Mouse (Mus musculus): ENCODE measurements around the gene Taar8c. TPM values are rescaled to one million over a fixed set of nuclear protein-coding genes. Genes with fewer than 3 reads are reported as not detected.
"Not testable (repeated sequence)": the region's sequence is repeated elsewhere in the genome, so short reads cannot be mapped to it uniquely, and the experiment has no call there.

The Taar8c gene
- polyA plus RNA-seq, 1 experiment from 2014 or later: not detected

DNA sequence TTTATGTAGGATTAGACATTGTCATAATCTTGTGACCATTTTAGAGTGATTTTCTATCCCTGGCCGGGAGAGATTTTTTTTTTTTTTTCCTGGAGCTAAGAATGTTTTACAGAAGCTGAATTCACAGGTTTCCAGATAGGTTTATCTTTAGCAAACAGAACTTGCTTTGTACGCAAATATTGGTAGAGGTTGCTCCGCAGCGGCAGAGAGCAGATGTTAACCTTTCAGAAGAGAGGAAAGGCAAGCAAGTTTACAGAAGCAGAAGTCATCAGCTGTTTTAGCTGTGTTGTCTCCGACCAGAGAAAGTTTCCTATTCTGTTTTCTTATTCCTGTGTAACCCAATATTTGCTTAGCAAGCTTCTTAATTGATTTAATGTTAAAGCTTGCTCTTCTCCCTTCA is 15.2 kb downstream of the Taar8c start:
- no peak overlapping the region for H3K4me3 ChIP-seq (ENCODE audit: low read length)
- WGBS: 89% methylated on average over 5 of the region's 5 CpGs
- no peaks in the 10 kb centered on the region for H3K4me1 ChIP-seq (ENCODE audit: control insufficient read depth, insufficient read depth, low read depth, low read length)
- no peaks in the 10 kb centered on the region for H3K36me3 ChIP-seq (ENCODE audit: control insufficient read depth, insufficient read depth, low read length)
- H3K9me3 ChIP-seq (ENCODE audit: control insufficient read depth, low read length): no peaks in the 10 kb centered on the region
- no peak overlapping the region for H3K4me2 ChIP-seq (ENCODE audit: low read length)
- H3K27ac ChIP-seq (ENCODE audit: low read depth, low read length): no peak overlapping the region
- H3K9ac ChIP-seq (ENCODE audit: low read depth, low read length): no peak overlapping the region
- H3K27me3 ChIP-seq (replicated peaks; ENCODE audit: control insufficient read depth, insufficient read depth, low read length): no peaks in the 10 kb centered on the region
- ATAC-seq: no peak

DNA sequence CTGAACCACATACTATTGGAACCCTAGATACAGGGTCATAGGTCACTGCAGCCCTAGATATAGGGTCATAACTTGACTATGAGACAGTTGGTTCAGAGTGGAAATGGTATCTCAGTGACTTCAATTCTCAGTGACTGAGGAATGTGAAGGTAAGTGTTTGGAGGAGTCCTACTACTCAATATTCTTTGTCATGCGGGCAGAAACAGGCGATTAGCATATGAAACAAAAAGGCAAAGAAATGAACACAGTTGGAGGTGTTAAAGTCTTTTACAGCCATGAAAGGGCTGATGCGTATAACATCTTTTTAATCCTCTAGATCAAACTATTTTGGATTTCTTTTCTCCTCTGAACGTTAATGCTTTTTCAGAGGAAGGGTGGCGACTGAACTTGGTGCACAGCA is 15.8 kb downstream of the Taar8c start:
- no peak for ATAC-seq
- no peaks in the 10 kb centered on the region for H3K27me3 ChIP-seq (replicated peaks; ENCODE audit: control insufficient read depth, insufficient read depth, low read length)
- H3K4me3 ChIP-seq (ENCODE audit: low read length): no peak overlapping the region
- no peak overlapping the region for H3K27ac ChIP-seq (ENCODE audit: low read depth, low read length)
- 45% methylated on average over 5 of the region's 5 CpGs for WGBS
- no peaks in the 10 kb centered on the region for H3K4me1 ChIP-seq (ENCODE audit: control insufficient read depth, insufficient read depth, low read depth, low read length)
- H3K4me2 ChIP-seq (ENCODE audit: low read length): no peak overlapping the region
- H3K9ac ChIP-seq (ENCODE audit: low read depth, low read length): no peak overlapping the region
- no peaks in the 10 kb centered on the region for H3K36me3 ChIP-seq (ENCODE audit: control insufficient read depth, insufficient read depth, low read length)
- H3K9me3 ChIP-seq (ENCODE audit: control insufficient read depth, low read length): no peaks in the 10 kb centered on the region

DNA sequence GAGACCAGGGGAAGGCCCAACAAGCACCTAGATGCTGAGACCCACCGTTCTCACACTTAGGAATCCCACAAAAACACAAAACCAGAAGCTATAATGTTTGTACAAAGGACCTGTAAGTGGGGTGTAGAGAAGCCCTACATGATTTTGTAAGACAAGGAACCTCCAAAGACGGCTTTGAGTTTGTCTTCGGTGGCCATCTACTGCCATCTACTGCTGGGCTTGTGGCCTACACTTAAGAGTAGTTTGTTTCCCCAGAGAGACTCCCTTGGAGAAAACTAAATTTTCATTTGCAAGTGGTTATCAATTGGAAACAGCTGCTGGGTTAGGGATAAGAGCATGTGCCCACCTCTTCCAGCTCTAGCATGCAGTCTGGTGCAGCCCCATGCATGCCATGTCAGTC is 21.5 kb downstream of the Taar8c start:
- no peak for ATAC-seq
- WGBS: 40% methylated on average over 3 of the region's 3 CpGs
- no peak overlapping the region for H3K9ac ChIP-seq (ENCODE audit: low read depth, low read length)
- H3K27me3 ChIP-seq (replicated peaks; ENCODE audit: control insufficient read depth, insufficient read depth, low read length): no peaks in the 10 kb centered on the region
- H3K4me2 ChIP-seq (ENCODE audit: low read length): no peak overlapping the region
- H3K36me3 ChIP-seq (ENCODE audit: control insufficient read depth, insufficient read depth, low read length): no peaks in the 10 kb centered on the region
- H3K4me1 ChIP-seq (ENCODE audit: control insufficient read depth, insufficient read depth, low read depth, low read length): no peaks in the 10 kb centered on the region
- H3K27ac ChIP-seq (ENCODE audit: low read depth, low read length): no peak overlapping the region
- no peak overlapping the region for H3K4me3 ChIP-seq (ENCODE audit: low read length)
- H3K9me3 ChIP-seq (ENCODE audit: control insufficient read depth, low read length): no peaks in the 10 kb centered on the region

DNA sequence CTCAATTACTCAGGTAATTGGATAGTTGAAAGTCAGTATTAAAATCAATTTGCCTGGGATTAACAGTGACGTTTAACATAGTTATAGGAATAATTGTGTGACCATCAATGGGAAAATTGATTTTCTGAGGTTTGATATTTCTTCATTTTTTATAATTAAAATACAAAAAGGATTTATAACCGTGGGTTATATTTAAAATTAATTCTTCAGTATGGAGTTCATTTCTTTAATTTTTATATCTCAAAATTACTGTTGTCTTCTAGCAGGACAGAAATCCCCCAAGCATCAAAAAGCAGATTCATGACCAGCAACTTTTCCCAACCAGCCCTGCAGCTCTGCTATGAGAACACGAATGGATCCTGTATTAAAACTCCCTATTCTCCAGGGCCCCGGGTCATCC is 25.5 kb downstream of the Taar8c start, which contains the start of gene Taar8a:
Taar8a (plus strand) TSS at position 301 of the 400 bp plus-strand sequence.
- H3K4me2 ChIP-seq (ENCODE audit: low read length); H3K4me3 ChIP-seq (ENCODE audit: low read length); H3K9ac ChIP-seq (ENCODE audit: low read depth, low read length); H3K9me3 ChIP-seq (ENCODE audit: control insufficient read depth, low read length); H3K27me3 ChIP-seq (replicated peaks; ENCODE audit: control insufficient read depth, insufficient read depth, low read length); ATAC-seq; H3K27ac ChIP-seq (ENCODE audit: low read depth, low read length); H3K36me3 ChIP-seq (ENCODE audit: control insufficient read depth, insufficient read depth, low read length); H3K4me1 ChIP-seq (ENCODE audit: control insufficient read depth, insufficient read depth, low read depth, low read length): not testable (repeated sequence)
- 88% methylated on average over 2 of the region's 4 CpGs for WGBS

DNA sequence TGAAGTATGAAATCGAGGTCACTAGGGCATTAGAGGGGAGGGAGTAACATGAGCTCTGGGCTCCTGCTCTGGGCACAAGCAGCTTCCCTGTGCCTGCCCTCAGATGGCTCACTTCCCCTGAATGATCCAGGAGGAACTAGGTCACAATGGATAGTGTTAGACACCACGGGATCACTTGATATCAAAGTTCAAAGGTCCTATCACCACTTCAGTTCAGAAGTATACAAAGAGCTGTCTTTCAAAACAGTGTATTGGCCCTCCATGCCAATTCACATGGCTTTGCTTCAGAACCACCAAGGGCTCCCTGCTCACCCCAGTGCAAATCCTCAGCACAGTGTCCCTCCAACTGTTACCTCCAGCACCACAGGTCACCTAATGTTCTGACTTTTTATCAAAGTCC is 27.0 kb downstream of the Taar8c start:
- 47% methylated on average over 2 of the region's 2 CpGs for WGBS
- H3K9me3 ChIP-seq (ENCODE audit: control insufficient read depth, low read length); H3K27me3 ChIP-seq (replicated peaks; ENCODE audit: control insufficient read depth, insufficient read depth, low read length); H3K4me3 ChIP-seq (ENCODE audit: low read length); H3K4me2 ChIP-seq (ENCODE audit: low read length); H3K36me3 ChIP-seq (ENCODE audit: control insufficient read depth, insufficient read depth, low read length); H3K9ac ChIP-seq (ENCODE audit: low read depth, low read length); H3K4me1 ChIP-seq (ENCODE audit: control insufficient read depth, insufficient read depth, low read depth, low read length); ATAC-seq; H3K27ac ChIP-seq (ENCODE audit: low read depth, low read length): not testable (repeated sequence)

DNA sequence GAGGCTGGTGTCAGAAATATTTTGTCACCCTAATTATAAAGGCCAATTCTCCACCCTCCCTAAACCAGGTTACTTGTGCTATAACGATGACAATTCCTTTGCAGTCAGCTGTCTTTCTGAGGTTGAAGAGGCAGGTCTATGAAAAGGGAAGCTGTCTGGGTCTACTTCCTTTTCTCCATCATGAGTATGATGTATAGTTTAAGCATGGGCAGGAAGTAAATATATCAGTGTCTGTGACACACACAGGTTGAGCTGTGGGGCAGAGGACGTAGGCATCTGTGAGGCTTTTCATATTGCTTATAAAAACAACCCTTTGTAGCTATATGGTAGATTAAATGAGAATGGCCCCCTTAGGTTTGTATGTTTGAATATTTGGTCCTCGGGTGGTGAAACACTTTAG is 42.7 kb downstream of the Taar8c start:
- Histone ChIP-seq H3K27me3 (replicated peaks; ENCODE audit: control insufficient read depth, insufficient read depth, low read length) (no peaks in the 10 kb centered on the region), H3K36me3 (ENCODE audit: control insufficient read depth, insufficient read depth, low read length) (no peaks in the 10 kb centered on the region), H3K4me3 (ENCODE audit: low read length) (no peak overlapping the region), H3K4me2 (ENCODE audit: low read length) (no peak overlapping the region), H3K9me3 (ENCODE audit: control insufficient read depth, low read length) (no peaks in the 10 kb centered on the region), H3K4me1 (ENCODE audit: control insufficient read depth, insufficient read depth, low read depth, low read length) (no peaks in the 10 kb centered on the region), H3K9ac (ENCODE audit: low read depth, low read length) (no peak overlapping the region), H3K27ac (ENCODE audit: low read depth, low read length) (no peak overlapping the region)
- ATAC-seq: no peak
- 87% methylated on average over 3 of the region's 3 CpGs for WGBS

DNA sequence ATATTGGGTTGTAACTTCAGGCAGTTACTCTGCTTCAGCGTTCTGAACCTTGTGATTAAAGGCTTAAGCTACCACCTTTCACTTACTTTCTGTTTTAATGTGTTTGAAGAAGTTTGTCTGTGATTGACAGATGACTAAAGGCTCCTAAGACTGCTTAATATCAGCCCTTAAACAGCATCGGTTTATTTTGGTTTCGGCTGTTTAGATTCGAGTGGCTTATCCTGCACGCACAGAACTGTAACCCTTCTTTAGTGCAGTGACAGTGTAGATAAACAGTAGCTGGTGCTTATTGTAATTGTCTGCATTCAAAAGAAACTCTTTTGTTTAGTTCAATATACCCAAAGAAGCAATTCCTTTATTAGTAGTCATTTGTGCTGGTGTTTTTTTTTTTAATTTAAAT is 49.7 kb downstream of the Taar8c start:
- no peak overlapping the region for H3K4me3 ChIP-seq (ENCODE audit: low read length)
- 83% methylated on average over 5 of the region's 5 CpGs for WGBS

More for the DNA sequence above, 49.7 kb downstream of the Taar8c start:
- no peaks in the 10 kb centered on the region for H3K9me3 ChIP-seq (ENCODE audit: control insufficient read depth, low read length)
- no peaks in the 10 kb centered on the region for H3K4me1 ChIP-seq (ENCODE audit: control insufficient read depth, insufficient read depth, low read depth, low read length)
- H3K9ac ChIP-seq (ENCODE audit: low read depth, low read length): no peak overlapping the region
- no peak overlapping the region for H3K4me2 ChIP-seq (ENCODE audit: low read length)
- no peaks in the 10 kb centered on the region for H3K27me3 ChIP-seq (replicated peaks; ENCODE audit: control insufficient read depth, insufficient read depth, low read length)
- H3K27ac ChIP-seq (ENCODE audit: low read depth, low read length): no peak overlapping the region
- ATAC-seq: no peak
- H3K36me3 ChIP-seq (ENCODE audit: control insufficient read depth, insufficient read depth, low read length): no peaks in the 10 kb centered on the region

Other genes starting within 250 kb of the Taar8c start
- 0.35 and 0.73 TPM in 2 replicates for gene Vnn1, start 207.2 kb downstream of the Taar8c start, polyA plus RNA-seq (2015; fragmentation: Nextera tagmentation; extraction: Ambion mirVana)
- gene Taar1, start 181.6 kb downstream of the Taar8c start, polyA plus RNA-seq (2015; fragmentation: Nextera tagmentation; extraction: Ambion mirVana): not detected in 2 replicates
- gene Taar2, start 163.3 kb downstream of the Taar8c start, polyA plus RNA-seq (2015; fragmentation: Nextera tagmentation; extraction: Ambion mirVana): 0.15 TPM in 1 of 2 replicates, not detected in the other
- gene Taar3, start 152.4 kb downstream of the Taar8c start, polyA plus RNA-seq (2015; fragmentation: Nextera tagmentation; extraction: Ambion mirVana): not detected in 2 replicates
- gene Taar4, start 141.4 kb downstream of the Taar8c start, polyA plus RNA-seq (2015; fragmentation: Nextera tagmentation; extraction: Ambion mirVana): not detected in 2 replicates
- 0.15 TPM in 1 of 2 replicates, not detected in the other for gene Taar5, start 131.2 kb downstream of the Taar8c start, polyA plus RNA-seq (2015; fragmentation: Nextera tagmentation; extraction: Ambion mirVana)
- gene Taar6, start 116.3 kb downstream of the Taar8c start, polyA plus RNA-seq (2015; fragmentation: Nextera tagmentation; extraction: Ambion mirVana): not detected in 2 replicates
- gene Taar7a, start 108.4 kb downstream of the Taar8c start, polyA plus RNA-seq (2015; fragmentation: Nextera tagmentation; extraction: Ambion mirVana): not detected in 2 replicates
- gene Taar7b, start 102.0 kb downstream of the Taar8c start, polyA plus RNA-seq (2015; fragmentation: Nextera tagmentation; extraction: Ambion mirVana): not detected in 2 replicates
- not detected in 2 replicates for gene Taar7d, start 74.7 kb downstream of the Taar8c start, polyA plus RNA-seq (2015; fragmentation: Nextera tagmentation; extraction: Ambion mirVana)
- not detected in 2 replicates for gene Taar7e, start 64.3 kb downstream of the Taar8c start, polyA plus RNA-seq (2015; fragmentation: Nextera tagmentation; extraction: Ambion mirVana)
- gene Taar7f, start 52.4 kb downstream of the Taar8c start, polyA plus RNA-seq (2015; fragmentation: Nextera tagmentation; extraction: Ambion mirVana): not detected in 2 replicates
- not detected in 2 replicates for gene Taar8a, start 25.4 kb downstream of the Taar8c start, polyA plus RNA-seq (2015; fragmentation: Nextera tagmentation; extraction: Ambion mirVana)
- gene Taar8b, start 9.6 kb downstream of the Taar8c start, polyA plus RNA-seq (2015; fragmentation: Nextera tagmentation; extraction: Ambion mirVana): not detected in 2 replicates
- gene Taar9, start 7.6 kb upstream of the Taar8c start, polyA plus RNA-seq (2015; fragmentation: Nextera tagmentation; extraction: Ambion mirVana): not detected in 2 replicates
- 336 and 358 TPM in 2 replicates for gene Stx7, start 47.4 kb upstream of the Taar8c start, polyA plus RNA-seq (2015; fragmentation: Nextera tagmentation; extraction: Ambion mirVana)
- gene Moxd1, start 121.6 kb upstream of the Taar8c start, polyA plus RNA-seq (2015; fragmentation: Nextera tagmentation; extraction: Ambion mirVana): 9.7 and 10.2 TPM in 2 replicates

Measured in hindbrain, embryonic 16.5 days (tissue).